Mouse (Mus musculus) olfactory bulb, adult 2 months (tissue): ENCODE results near the gene Cars. TPM values are rescaled to one million over a fixed set of nuclear protein-coding genes. Genes with fewer than 3 reads are reported as not detected.
"Not testable (repeated sequence)": the region's sequence is repeated elsewhere in the genome, so short reads cannot be mapped to it uniquely, and the experiment has no call there.

ENCODE experiments used
- H3K27ac ChIP-seq: fragments of 200-500 bp; 2 replicates; pipeline ENCODE4 v1.5.1; 2012; ENCODE audit warnings: low read depth, low read length; ENCODE audit not compliant: insufficient read depth
- H3K4me1 ChIP-seq: fragments of 200-500 bp; 2 replicates; pipeline ENCODE4 v1.6.1; 2012; ENCODE audit warnings: low read length; ENCODE audit not compliant: control insufficient read depth, insufficient read depth
- H3K4me3 ChIP-seq: fragments of 200-500 bp; 2 replicates; pipeline ENCODE4 v1.5.1; 2012; ENCODE audit warnings: mild to moderate bottlenecking, low read depth, low read length, moderate library complexity; ENCODE audit not compliant: insufficient read depth
- CTCF ChIP-seq: fragments of 200-500 bp; IDR thresholded peaks from 2 replicates; pipeline ENCODE4 v1.5.1; 2012; ENCODE audit warnings: low read depth, mild to moderate bottlenecking, low read length, moderate library complexity; ENCODE audit not compliant: insufficient read depth
- POLR2A ChIP-seq: fragments of 200-500 bp; IDR thresholded peaks from 2 replicates; pipeline ENCODE4 v1.6.1; 2012; ENCODE audit warnings: mild to moderate bottlenecking, low read depth, low read length, moderate library complexity; ENCODE audit not compliant: insufficient read depth
- WGBS: fragments of 180-500 bp; shearing (Covaris S2); methylation state at CpG from one replicate; pipeline ENCODE4 v1.1.7; 2018; 5-methylcytosine and 5-hydroxymethylcytosine counted together
- polyA plus RNA-seq: library from polyadenylated mRNA; stranded (reverse); fragments of >200 nt; gene quantifications from 2 replicates; pipeline ENCODE4 v1.2.4, GENCODE M21; 2012; ENCODE audit warnings: low replicate concordance; ENCODE audit not compliant: missing spikeins, insufficient read depth, insufficient read length

Cars gene
- not detected in 2 replicates for polyA plus RNA-seq

DNA sequence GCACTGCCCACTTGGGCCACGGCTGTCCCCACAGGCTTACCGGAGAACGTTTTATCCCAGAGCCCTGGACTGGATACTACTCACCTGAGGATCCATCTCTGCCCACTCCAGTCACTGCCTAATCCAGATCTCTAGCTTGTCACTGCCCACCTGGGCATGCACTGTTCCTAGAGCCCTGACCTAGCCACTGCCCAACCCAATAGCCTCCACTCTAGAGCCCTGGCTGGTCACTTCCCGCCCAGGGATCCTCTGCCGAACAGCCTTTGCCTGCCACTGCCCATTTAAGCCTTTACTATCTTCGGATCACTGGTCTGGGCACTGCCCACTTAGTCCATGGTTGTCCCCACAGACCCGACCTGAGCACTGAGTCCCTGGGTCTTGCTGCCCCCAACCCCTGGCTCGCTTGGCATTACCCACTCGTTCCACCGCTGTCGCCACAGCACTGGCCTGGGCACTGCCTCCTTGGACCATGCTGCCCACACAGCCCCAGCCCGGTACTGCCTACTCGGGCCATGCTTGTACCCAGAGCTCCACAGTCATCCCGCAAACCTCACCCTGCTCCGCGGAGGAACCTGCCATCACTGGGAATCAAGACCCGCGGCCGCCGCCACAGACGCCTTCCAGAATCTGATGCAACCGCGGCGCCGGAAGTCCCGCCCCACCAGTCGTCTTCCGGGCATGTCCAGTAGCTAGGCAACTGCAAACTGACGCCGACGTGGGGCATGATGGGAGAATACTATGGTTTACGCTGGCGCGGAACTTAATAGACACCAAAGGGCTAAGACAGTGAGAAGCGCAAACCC lies at the start of gene Cars:
Gene Cars (minus strand): TSS at position 663 of the 803 bp plus-strand sequence.
- WGBS: under 1% methylated on average over 35 of the region's 35 CpGs
- TF ChIP-seq POLR2A: peak; percentile 83
- TF ChIP-seq CTCF: no peak
- peaks cover 10% of the 10 kb centered on the region; the same call in 1 of the 2 replicates for H3K4me1 ChIP-seq
- H3K4me3 ChIP-seq: peak within 1 kb of the TSS; percentile 70
- peak within 1 kb of the TSS; percentile 12; the same call in 1 of the 2 replicates for H3K27ac ChIP-seq

DNA sequence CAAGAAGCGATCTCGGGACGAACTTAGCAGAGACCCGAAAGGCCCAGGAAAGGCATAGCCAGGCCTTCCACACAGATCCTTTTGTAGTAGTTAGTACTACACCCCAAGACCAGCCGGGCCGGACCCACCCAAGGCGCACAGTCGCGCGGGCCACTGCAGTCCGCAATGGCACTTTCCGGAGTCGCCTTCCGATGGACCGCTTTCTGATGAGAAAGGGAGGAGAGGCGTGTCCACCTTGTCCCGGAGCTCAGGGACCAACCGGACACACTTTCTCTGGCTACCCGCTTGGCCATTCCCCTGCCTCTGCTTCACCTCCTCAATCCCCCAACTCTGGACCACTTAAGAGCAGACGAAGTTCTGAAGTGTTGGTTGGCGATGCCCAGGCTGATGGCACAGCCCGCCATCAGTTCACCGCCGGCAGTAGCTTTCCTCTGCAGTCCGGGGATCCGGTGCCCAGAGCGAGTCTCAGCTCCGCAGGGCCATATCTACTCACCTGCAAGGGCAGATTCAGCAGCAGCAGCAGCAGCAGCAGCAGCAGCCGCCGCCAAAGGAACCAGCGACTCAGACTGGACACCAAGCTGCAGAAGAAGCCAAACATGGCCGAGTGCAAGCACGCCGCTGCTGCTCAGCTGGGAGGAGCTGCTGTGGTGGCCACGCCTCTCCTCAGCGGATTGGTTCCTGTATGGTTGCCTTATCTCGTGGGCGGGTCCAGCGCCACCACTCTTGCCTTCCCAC lies 49.3 kb upstream of the Cars start, which contains the start of gene Tnfrsf22:
Gene Tnfrsf22 (minus strand): TSS at position 628 of the 735 bp plus-strand sequence.
- 3% methylated on average over 39 of the region's 39 CpGs for WGBS
- TF ChIP-seq CTCF (no peak), POLR2A (no peak)
- Histone ChIP-seq H3K4me3 (peak within 1 kb of the TSS; percentile 79), H3K4me1 (peaks cover 5% of the 10 kb centered on the region; the same call in 1 of the 2 replicates), H3K27ac (no peak within 1 kb of the TSS)

DNA sequence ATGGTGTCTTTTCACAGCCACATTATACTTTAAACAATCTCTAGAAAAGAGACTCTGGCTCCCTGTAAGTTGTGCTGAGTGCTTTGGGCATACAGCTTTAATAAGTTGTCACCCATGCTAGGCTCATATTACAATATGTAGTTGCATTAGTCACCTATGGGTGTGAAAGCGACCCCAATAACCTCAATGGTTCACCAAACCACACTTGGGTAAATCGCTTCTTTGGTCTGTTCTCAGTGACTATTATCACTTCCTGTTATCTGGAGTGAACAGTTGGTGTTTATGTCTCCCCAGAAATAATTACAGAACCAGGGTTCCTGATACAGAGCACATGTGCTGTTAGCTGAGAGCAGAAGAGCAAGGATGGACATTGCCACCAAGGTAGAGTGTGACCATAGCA lies 44.1 kb upstream of the Cars start:
- 97% methylated on average over 2 of the region's 2 CpGs for WGBS
- H3K4me3 ChIP-seq, H3K4me1 ChIP-seq, H3K27ac ChIP-seq: not testable (repeated sequence)

DNA sequence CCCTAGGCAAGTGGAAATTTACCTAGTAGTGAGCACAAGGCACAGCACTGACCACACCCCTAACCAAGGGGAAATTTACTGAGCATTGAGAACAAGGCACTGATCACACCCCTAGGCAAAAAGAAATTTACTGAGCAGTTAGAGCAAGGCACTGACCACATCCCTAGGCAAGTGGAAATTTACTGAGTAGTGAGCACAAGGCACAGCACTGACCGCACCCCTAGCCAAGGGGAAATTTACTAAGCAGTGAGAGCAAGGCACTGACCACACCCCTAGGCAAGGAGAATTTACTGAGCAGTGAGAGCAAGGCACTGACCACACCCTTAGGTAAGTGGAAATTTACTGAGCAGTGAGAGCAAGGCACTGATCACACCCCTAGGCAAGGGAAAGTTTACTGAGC lies 36.8 kb upstream of the Cars start:
- H3K4me1 ChIP-seq: no peaks in the 10 kb centered on the region
- no peak overlapping the region for H3K27ac ChIP-seq
- H3K4me3 ChIP-seq: no peak overlapping the region
- TF ChIP-seq POLR2A (no peak), CTCF (no peak)
- WGBS: 95% methylated on average over 1 of the region's 1 CpGs

DNA sequence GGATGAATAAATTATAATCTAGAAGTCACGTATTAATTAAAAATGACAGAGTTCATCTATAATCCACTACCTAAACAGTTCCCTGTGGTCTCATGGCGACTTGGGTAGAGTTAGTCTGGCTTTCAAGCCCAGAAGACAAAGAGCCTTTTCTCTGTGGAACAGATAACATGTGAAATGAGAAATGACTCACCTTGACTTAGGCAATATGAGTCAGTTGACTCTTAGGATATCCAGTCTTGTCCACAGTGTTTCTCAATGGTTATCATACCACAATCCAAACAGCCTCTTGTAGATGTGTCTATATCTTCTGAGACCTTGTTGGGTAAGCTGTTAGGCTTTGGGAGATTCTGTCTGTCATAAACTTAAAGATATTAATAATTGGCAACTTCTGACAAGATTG lies 31.6 kb upstream of the Cars start:
- Histone ChIP-seq H3K27ac (no peak overlapping the region), H3K4me1 (no peaks in the 10 kb centered on the region), H3K4me3 (no peak overlapping the region)
- no peak for TF ChIP-seq CTCF
- WGBS: 71% methylated on average over 2 of the region's 2 CpGs

DNA sequence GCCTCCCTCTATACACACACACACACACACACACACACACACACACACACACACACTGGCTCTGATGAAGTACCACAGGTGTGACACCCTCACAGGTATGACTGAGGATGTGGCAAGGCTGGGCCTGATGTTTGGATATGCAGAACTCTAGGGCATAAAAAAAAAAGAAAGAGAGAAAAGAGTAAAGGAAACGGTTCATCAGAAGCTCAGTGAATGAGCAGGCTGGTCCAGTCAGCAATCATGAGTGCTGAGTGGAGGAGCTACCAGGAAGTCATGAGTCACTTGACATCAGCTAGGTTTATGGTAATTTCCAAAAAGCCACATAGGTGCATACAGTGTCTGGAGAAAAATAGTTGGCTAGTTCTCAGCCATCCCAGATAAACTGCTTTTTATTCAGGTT lies 29.6 kb upstream of the Cars start:
- Histone ChIP-seq H3K27ac (no peak overlapping the region), H3K4me1 (no peaks in the 10 kb centered on the region), H3K4me3 (no peak overlapping the region)
- TF ChIP-seq POLR2A (no peak), CTCF (no peak)
- 46% methylated on average over 1 of the region's 1 CpGs for WGBS

DNA sequence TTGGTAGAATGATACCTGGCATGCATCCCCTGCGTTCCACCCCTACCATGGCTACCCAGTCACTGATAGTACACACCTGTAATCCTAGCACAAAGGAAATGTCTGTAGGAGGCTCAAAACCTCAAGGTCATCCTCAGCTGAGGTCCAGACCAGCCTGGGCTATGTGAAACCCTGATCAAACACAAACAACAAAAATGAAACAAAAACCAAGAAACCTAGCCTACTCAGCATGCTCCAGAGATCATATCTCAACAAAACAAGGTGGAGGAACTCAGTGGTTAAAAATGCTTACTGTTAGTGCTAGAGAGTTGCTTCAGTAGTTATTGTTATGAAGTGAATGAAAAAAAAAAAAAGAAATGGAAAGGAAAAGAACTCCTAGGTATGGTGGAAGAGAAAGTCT lies 28.6 kb upstream of the Cars start, which contains the start of gene Tnfrsf26:
Gene Tnfrsf26 (minus strand): TSS at position 183 of the 400 bp plus-strand sequence.
- 100% methylated on average over 1 of the region's 1 CpGs for WGBS

DNA sequence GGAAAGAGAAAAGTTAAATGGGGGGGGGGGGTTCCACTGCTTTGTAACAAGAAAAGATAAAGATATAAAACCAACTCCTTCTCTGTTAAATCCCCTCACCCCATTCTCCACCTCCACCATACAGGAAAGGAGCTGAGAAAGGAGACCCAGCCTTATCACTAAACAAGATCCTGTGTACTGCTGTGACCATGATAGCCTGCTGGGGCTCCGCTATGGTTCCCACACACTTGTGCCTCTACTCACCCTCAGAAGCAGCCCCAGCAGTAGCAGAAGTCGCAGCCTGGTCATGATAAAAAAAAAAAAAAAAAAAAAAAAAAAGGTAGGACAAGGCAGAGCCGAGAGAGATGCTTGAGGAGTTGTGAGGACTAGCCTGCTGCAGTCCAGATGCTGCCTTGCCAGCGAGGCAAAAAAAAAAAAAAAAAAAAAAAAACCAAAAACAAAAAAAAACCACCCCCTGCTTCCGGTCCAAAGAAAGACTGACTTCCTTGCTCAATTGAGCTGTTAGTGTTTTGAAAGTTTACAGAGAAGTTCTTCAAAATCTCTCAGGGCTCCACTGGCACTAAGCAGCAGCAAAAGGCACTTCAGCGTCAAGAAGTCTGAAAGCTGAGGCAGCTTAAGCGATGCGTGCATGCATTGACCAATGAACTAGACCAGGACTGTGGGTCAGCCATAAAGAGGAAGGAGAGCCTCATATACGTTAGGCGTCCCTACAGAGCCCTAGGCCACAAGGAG lies 27.8 kb upstream of the Cars start:
- Histone ChIP-seq H3K4me1 (no peaks in the 10 kb centered on the region), H3K27ac (no peak overlapping the region), H3K4me3 (no peak overlapping the region)
- TF ChIP-seq POLR2A (no peak), CTCF (no peak)
- 68% methylated on average over 10 of the region's 10 CpGs for WGBS

More for the DNA sequence above, 28.6 kb upstream of the Cars start, which contains the start of gene Tnfrsf26:
- H3K27ac ChIP-seq: no peak within 1 kb of the TSS
- TF ChIP-seq POLR2A: no peak
- no peak for TF ChIP-seq CTCF
- H3K4me1 ChIP-seq: no peaks in the 10 kb centered on the region
- H3K4me3 ChIP-seq: no peak within 1 kb of the TSS

DNA sequence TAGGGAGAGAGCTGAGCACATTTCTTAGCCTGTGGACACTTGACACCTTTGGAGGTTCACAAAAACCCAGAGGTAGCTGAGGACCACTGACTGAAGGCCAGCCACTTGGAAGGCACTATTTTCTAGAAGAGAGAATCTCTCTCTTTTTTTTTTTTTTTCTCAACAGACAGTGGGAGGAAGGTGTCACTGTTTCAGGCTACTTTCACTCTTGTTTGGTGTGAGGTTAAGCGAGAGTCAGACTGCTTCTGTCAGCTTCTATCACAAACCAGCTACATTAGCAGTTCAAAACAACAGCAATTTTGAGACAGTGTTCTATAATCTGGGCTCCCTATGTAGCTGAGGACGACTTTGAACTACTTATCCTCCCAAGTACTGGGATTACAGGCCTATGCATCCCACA lies 26.3 kb upstream of the Cars start:
- WGBS: 77% methylated on average over 2 of the region's 2 CpGs

More for the DNA sequence above, 26.3 kb upstream of the Cars start:
- no peaks in the 10 kb centered on the region for H3K4me1 ChIP-seq
- H3K4me3 ChIP-seq: no peak overlapping the region
- H3K27ac ChIP-seq: no peak overlapping the region
- no peak for TF ChIP-seq POLR2A
- TF ChIP-seq CTCF: no peak
